Mouse (Mus musculus) kidney, embryonic 16.5 days (tissue): Measurements from ENCODE around the gene Ror1. TPM values are rescaled to one million over a fixed set of nuclear protein-coding genes. Genes with fewer than 3 reads are reported as not detected.

Experiments used
- ATAC-seq: fragments of 200-750 bp; cut with Nextera tagmentation; 2 replicates; pipeline ENCODE4 v1.8.0; 2017; ENCODE audit warnings: moderate TSS enrichment; ENCODE audit not compliant: low FRiP score, low TSS enrichment
- H3K27ac ChIP-seq: fragments of 300-500 bp; sonication (generic); 2 replicates; pipeline ENCODE4 v1.5.1; 2014; ENCODE audit warnings: low read length
- H3K27me3 ChIP-seq: fragments of 300-500 bp; sonication (generic); 2 replicates; pipeline ENCODE4 v1.6.1; 2014; ENCODE audit warnings: low read length, control low read depth, mixed read lengths; ENCODE audit not compliant: insufficient read depth
- H3K36me3 ChIP-seq: fragments of 300-500 bp; sonication (generic); 2 replicates; pipeline ENCODE4 v1.6.1; 2014; ENCODE audit warnings: low read length, control low read depth, mixed read lengths; ENCODE audit not compliant: insufficient read depth
- H3K4me1 ChIP-seq: fragments of 300-500 bp; sonication (generic); 2 replicates; pipeline ENCODE4 v1.6.1; 2014; ENCODE audit warnings: low read length, control low read depth, mixed read lengths; ENCODE audit not compliant: insufficient read depth
- H3K4me2 ChIP-seq: fragments of 300-500 bp; sonication (generic); replicated peaks from 2 replicates; pipeline ENCODE4 v1.6.1; 2014; ENCODE audit warnings: low read depth, low read length
- H3K4me3 ChIP-seq: fragments of 300-500 bp; sonication (generic); 2 replicates; pipeline ENCODE4 v1.5.1; 2014; ENCODE audit warnings: mild to moderate bottlenecking, low read length
- H3K9ac ChIP-seq: fragments of 300-500 bp; sonication (generic); replicated peaks from 2 replicates; pipeline ENCODE4 v1.6.1; 2014; ENCODE audit warnings: low read length
- H3K9me3 ChIP-seq: fragments of 300-500 bp; sonication (generic); 2 replicates; pipeline ENCODE4 v1.6.1; 2016; ENCODE audit warnings: low read length, control low read depth
- WGBS: fragments of 180-500 bp; shearing (Covaris S2); extraction: QIAGEN DNeasy Blood & Tissue Kit; methylation state at CpG from one replicate; pipeline ENCODE4 v1.1.7; 2014; 5-methylcytosine and 5-hydroxymethylcytosine counted together
- polyA plus RNA-seq: library from polyadenylated mRNA; unstranded; fragments of >200 nt; fragmentation: Nextera tagmentation; extraction: Ambion mirVana; gene quantifications from 2 replicates; pipeline ENCODE4 v1.2.1, GENCODE M21; 2015

Ror1 gene
- polyA plus RNA-seq, 1 experiment from 2014 or later: 9.3 TPM

DNA sequence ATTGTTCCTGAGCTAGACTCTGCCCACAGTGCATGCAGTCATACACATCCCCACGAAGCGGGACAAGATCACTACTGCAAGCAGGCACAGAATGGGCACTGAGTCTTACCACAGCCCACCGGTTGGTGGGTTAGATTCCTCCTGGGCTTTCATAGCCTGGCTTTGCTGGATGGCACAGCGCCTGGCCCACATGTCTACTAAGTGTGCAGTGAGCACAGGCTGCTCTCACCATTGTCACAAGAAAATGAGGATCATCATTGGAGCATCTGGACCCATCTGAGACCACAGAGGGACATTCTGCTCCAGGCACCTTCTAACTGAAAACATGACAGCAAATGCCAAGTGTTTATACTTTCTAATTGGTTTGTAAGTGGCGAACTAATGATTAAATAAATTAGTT lies 279.7 kb downstream of the Ror1 start:
- Histone ChIP-seq H3K27ac (no peak overlapping the region), H3K27me3 (no peaks in the 10 kb centered on the region), H3K9ac (no peak overlapping the region), H3K9me3 (no peaks in the 10 kb centered on the region), H3K36me3 (no peaks in the 10 kb centered on the region), H3K4me2 (no peak overlapping the region), H3K4me3 (no peak overlapping the region), H3K4me1 (peaks cover 19% of the 10 kb centered on the region)
- WGBS: 93% methylated on average over 5 of the region's 5 CpGs
- ATAC-seq: no peak

DNA sequence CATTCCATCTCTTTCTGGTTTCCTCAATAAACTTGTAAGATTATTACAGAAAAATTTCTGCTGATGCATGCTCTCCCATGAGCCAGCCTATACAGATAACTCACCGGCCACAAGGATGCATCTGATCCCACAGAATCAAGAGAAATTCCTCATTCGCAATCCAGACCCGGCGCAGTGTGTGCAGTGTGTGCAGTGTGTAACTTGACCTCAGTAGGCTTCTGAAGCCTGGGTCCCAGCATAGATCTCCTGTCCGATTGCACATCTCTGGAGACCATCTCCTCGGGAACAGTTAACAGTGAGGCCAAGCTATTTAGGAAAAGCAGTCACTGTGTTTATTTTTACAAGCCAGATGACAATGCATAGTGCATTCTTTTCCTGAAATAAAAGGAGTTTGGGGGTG lies 280.6 kb downstream of the Ror1 start:
- no peak for ATAC-seq
- Histone ChIP-seq H3K9me3 (no peaks in the 10 kb centered on the region), H3K9ac (no peak overlapping the region), H3K27me3 (no peaks in the 10 kb centered on the region), H3K4me1 (peaks cover 19% of the 10 kb centered on the region), H3K27ac (no peak overlapping the region), H3K4me3 (no peak overlapping the region), H3K36me3 (no peaks in the 10 kb centered on the region), H3K4me2 (no peak overlapping the region)
- 35% methylated on average over 6 of the region's 6 CpGs for WGBS

GRCm38 (mm10) chr4:100377231-100377630 lies 281.6 kb downstream of the Ror1 start:
- WGBS: 52% methylated on average over 3 of the region's 3 CpGs
- Histone ChIP-seq H3K4me1 (peaks cover 19% of the 10 kb centered on the region), H3K4me2 (no peak overlapping the region), H3K9me3 (no peaks in the 10 kb centered on the region), H3K9ac (no peak overlapping the region), H3K27me3 (no peaks in the 10 kb centered on the region), H3K4me3 (no peak overlapping the region), H3K27ac (no peak overlapping the region), H3K36me3 (no peaks in the 10 kb centered on the region)
- 0 out of 2 replicates have a peak, but pooled peaks have one; percentile 9 for ATAC-seq

DNA sequence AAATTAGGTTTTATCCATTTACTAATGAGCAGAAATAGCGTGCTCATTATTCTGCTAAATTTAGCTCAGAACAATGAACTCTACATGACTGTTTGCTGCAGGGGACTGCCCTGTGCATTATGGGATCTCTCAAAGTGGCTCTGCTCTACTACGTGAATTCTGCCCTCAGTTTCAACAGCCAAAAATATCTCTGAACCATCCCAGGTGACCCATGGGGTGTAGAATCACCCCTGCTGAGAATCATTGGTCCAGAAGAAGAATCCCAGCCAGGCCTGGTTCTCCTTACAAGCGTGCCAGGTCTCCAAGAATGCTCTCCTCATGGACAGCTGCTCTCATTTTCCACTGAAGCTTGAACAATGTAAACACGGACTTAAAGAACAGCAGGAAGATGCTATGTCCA lies 282.4 kb downstream of the Ror1 start:
- no peaks in the 10 kb centered on the region for H3K9me3 ChIP-seq
- no peak overlapping the region for H3K4me2 ChIP-seq
- no peak for ATAC-seq
- no peak overlapping the region for H3K27ac ChIP-seq
- peaks cover 19% of the 10 kb centered on the region for H3K4me1 ChIP-seq
- no peak overlapping the region for H3K4me3 ChIP-seq
- H3K36me3 ChIP-seq: no peaks in the 10 kb centered on the region
- H3K9ac ChIP-seq: no peak overlapping the region
- 62% methylated on average over 4 of the region's 4 CpGs for WGBS
- H3K27me3 ChIP-seq: no peaks in the 10 kb centered on the region

- Histone ChIP-seq H3K36me3 (no peaks in the 10 kb centered on the region), H3K9ac (no peak overlapping the region), H3K4me2 (no peak overlapping the region), H3K4me1 (peaks cover 10% of the 10 kb centered on the region), H3K4me3 (no peak overlapping the region), H3K27ac (no peak overlapping the region), H3K27me3 (no peaks in the 10 kb centered on the region), H3K9me3 (no peaks in the 10 kb centered on the region)
- 67% methylated on average over 4 of the region's 4 CpGs for WGBS
- ATAC-seq: no peak
Observed at GRCm38 (mm10) chr4:100381760-100382159, 286.2 kb downstream of the Ror1 start.

GRCm38 (mm10) chr4:100386272-100386988 lies 290.8 kb downstream of the Ror1 start:
- Histone ChIP-seq H3K4me2 (no peak overlapping the region), H3K27ac (no peak overlapping the region), H3K4me3 (no peak overlapping the region), H3K4me1 (no peaks in the 10 kb centered on the region), H3K36me3 (no peaks in the 10 kb centered on the region), H3K9ac (no peak overlapping the region), H3K27me3 (no peaks in the 10 kb centered on the region), H3K9me3 (no peaks in the 10 kb centered on the region)
- ATAC-seq: no peak
- 68% methylated on average over 5 of the region's 5 CpGs for WGBS

GRCm38 (mm10) chr4:100390436-100390835 lies 294.8 kb downstream of the Ror1 start:
- Histone ChIP-seq H3K4me2 (no peak overlapping the region), H3K27me3 (no peaks in the 10 kb centered on the region), H3K9ac (no peak overlapping the region), H3K36me3 (no peaks in the 10 kb centered on the region), H3K4me1 (peaks cover 15% of the 10 kb centered on the region), H3K27ac (no peak overlapping the region), H3K4me3 (no peak overlapping the region), H3K9me3 (no peaks in the 10 kb centered on the region)
- ATAC-seq: no peak
- 74% methylated on average over 6 of the region's 6 CpGs for WGBS

DNA sequence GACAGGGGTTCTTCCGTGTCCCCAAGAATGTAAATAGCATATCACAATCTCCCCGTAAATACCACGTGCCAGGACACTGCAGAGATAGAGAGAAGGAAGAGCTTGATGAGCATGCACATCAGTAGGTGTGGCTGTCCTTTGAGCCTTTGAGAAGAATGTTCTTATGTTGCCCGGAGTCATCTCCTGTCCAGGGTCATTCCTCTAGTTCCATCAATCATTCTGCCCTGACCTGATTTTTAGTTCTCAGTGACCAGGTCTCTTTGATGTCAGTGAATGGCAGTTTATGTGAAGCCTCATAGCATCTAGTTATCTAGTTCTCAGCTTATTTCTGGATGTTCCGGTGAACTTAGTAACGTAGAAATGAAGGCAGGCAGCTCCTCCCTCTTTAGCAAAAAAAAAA lies 295.4 kb downstream of the Ror1 start:
- H3K36me3 ChIP-seq: no peaks in the 10 kb centered on the region
- no peaks in the 10 kb centered on the region for H3K9me3 ChIP-seq
- no peak overlapping the region for H3K27ac ChIP-seq
- ATAC-seq: no peak
- WGBS: 78% methylated on average over 6 of the region's 6 CpGs
- no peak overlapping the region for H3K4me3 ChIP-seq
- no peak overlapping the region for H3K4me2 ChIP-seq
- no peaks in the 10 kb centered on the region for H3K27me3 ChIP-seq
- no peak overlapping the region for H3K9ac ChIP-seq
- H3K4me1 ChIP-seq: peaks cover 15% of the 10 kb centered on the region

- peaks cover 15% of the 10 kb centered on the region for H3K4me1 ChIP-seq
- no peaks in the 10 kb centered on the region for H3K36me3 ChIP-seq
- no peak overlapping the region for H3K4me2 ChIP-seq
- H3K27me3 ChIP-seq: no peaks in the 10 kb centered on the region
- H3K4me3 ChIP-seq: no peak overlapping the region
- 27% methylated on average over 12 of the region's 12 CpGs for WGBS
- no peak overlapping the region for H3K9ac ChIP-seq
- peak; percentile 79; the same call in 1 of the 2 replicates for ATAC-seq
- H3K9me3 ChIP-seq: no peaks in the 10 kb centered on the region
- H3K27ac ChIP-seq: peak overlapping the region; percentile 60
Observed at GRCm38 (mm10) chr4:100393374-100394061, 297.9 kb downstream of the Ror1 start.

- WGBS: 93% methylated on average over 4 of the region's 4 CpGs
- no peak overlapping the region for H3K4me2 ChIP-seq
- no peaks in the 10 kb centered on the region for H3K27me3 ChIP-seq
- H3K4me3 ChIP-seq: no peak overlapping the region
- no peaks in the 10 kb centered on the region for H3K36me3 ChIP-seq
- H3K4me1 ChIP-seq: peaks cover 15% of the 10 kb centered on the region
- no peak overlapping the region for H3K9ac ChIP-seq
- no peak overlapping the region for H3K27ac ChIP-seq
- H3K9me3 ChIP-seq: no peaks in the 10 kb centered on the region
- no peak for ATAC-seq
Observed at GRCm38 (mm10) chr4:100395407-100395806, 299.8 kb downstream of the Ror1 start.
